ENCODE assay signal across 7 mouse cellular contexts in the genomic region with DNA sequence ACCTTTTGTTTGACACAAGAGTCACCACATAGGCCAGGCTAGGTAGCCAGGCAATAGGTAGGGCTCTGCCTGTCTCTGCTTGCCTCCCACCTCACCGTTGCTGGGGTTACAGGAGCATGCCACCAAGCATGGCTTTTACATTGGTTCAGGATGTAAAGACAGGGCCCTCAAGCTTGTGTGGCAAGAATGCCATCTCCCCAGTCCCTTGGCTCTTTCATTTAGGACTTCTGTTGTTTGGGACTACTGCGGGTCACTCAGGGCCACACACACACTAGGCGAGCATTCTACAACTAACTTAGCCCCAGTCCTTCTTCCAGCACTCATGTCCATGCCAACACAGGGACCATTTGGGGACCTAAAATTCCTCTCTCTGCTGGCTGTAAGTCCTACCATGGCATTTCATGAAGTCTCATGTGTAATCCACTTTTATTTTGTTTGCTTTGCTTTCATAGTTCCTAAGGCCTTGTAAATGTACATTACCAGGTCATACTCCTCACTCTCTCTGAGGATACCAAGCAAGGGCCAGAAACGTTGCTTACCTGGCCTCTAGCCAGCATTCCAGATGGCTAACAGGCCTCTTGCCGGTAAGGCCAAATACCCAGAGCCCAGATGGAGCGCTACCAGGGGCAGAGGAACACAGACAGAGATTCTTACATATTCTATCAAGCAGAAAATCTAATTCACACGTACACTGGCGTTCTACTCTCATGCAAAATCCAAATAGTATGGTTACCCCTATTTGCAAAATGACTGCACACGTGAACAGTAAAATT. TPM values are rescaled to one million over a fixed set of nuclear protein-coding genes. Genes with fewer than 3 reads are reported as not detected.
DNase-seq lines count a peak whose midpoint lies in the region; ATAC-seq and TF ChIP-seq lines count a peak whose summit lies in the region.

No protein-coding gene starts in this region.

- H3K27ac ChIP-seq in embryonic fibroblast, embryonic 13.5 days (ENCODE audit: insufficient read depth, low read length) = peak overlapping the region; percentile 79
- peak overlapping the region; percentile 52 for H3K27ac ChIP-seq in hindbrain, embryonic 12.5 days

- no peaks in the 10 kb centered on the region for H3K9me3 ChIP-seq in hindbrain, embryonic 12.5 days (replicated peaks)

- WGBS in hindbrain, embryonic 12.5 days = 54% methylated on average over 9 of the region's 9 CpGs

- no peak overlapping the region for H3K9ac ChIP-seq in hindbrain, embryonic 12.5 days

- no peaks in the 10 kb centered on the region for H3K27me3 ChIP-seq in hindbrain, embryonic 12.5 days

- TF ChIP-seq POLR2A in embryonic fibroblast, embryonic 13.5 days (IDR thresholded peaks at IDR 0.05; ENCODE audit: low read depth, low read length) = no peak

- no peak for ATAC-seq in hindbrain, embryonic 12.5 days (ENCODE audit: low FRiP score)

- DNase-seq in urinary bladder, postnatal 36 days (ENCODE audit: low spot score in 2 of 2) = peak; percentile 4 to 9
- DNase-seq in urinary bladder, postnatal 4 days (ENCODE audit: low spot score in 2 of 2) = no peak
- peak; percentile 44 for DNase-seq in skeletal muscle tissue, adult 2 months (ENCODE audit: low read depth, low spot score)
- no peak for DNase-seq in thymus, postnatal 25 days
- DNase-seq in left cerebral cortex, postnatal 25 days (ENCODE audit: low spot score in 2 of 2) = no peak

- H3K4me1 ChIP-seq in embryonic fibroblast, embryonic 13.5 days (ENCODE audit: control insufficient read depth, insufficient read depth, low read length) = peaks cover 18% of the 10 kb centered on the region
- H3K4me1 ChIP-seq in hindbrain, embryonic 12.5 days = peaks cover 57% of the 10 kb centered on the region

- H3K4me3 ChIP-seq in embryonic fibroblast, embryonic 13.5 days (ENCODE audit: insufficient read depth, low read length) = no peak overlapping the region
- H3K4me3 ChIP-seq in hindbrain, embryonic 12.5 days = no peak overlapping the region

- no peak for TF ChIP-seq CTCF in embryonic fibroblast, embryonic 13.5 days (IDR thresholded peaks at IDR 0.05; ENCODE audit: borderline replicate concordance, insufficient read depth, low read length)

- intact Hi-C loops in left cerebral cortex, postnatal 25 days (cut with DNase I) = loop anchor here (5.0 kb wide), 1 partner anchor 52 kb away; a partner anchor contains a TSS

- H3K36me3 ChIP-seq in hindbrain, embryonic 12.5 days = no peaks in the 10 kb centered on the region

- H3K4me2 ChIP-seq in hindbrain, embryonic 12.5 days (replicated peaks) = no peak overlapping the region

RNA-seq across cellular contexts. Expression of a gene that starts 52.2 kb away (rescaled TPM):
- polyA plus RNA-seq in embryonic fibroblast, embryonic 13.5 days (2011; ENCODE audit: insufficient read length, low read depth, missing spikeins) = 3.7 and 10.9 TPM in 2 replicates
- polyA plus RNA-seq in hindbrain, embryonic 12.5 days (2016; fragmentation: Nextera tagmentation; extraction: Ambion mirVana) = 29.3 and 34.8 TPM in 2 replicates
- 10 to 100 TPM; 67.2 to 77.5 TPM for total RNA-seq in left cerebral cortex, postnatal 25 days (2021)

Comparison
In these comparisons a context has a peak if more than half of its experiments do, and no peak if none do; other contexts are left out.
1. DNase-seq: peak in urinary bladder, postnatal 36 days (2 of 2) and skeletal muscle tissue, adult 2 months (single experiment); none in urinary bladder, postnatal 4 days (0 of 2), thymus, postnatal 25 days (single experiment) and left cerebral cortex, postnatal 25 days (0 of 2).